Mouse (Mus musculus) right cerebral cortex, postnatal 36 days (tissue): ENCODE measurements around the gene Ficd.

Experiments
- DNase-seq, 2 experiments: peaks; one replicate each; pipeline ENCODE4 v3.0.0; 2022; ENCODE audit warnings: low spot score in 2 of 2, mixed read lengths in 1 of 2

The Ficd gene

GRCm38 (mm10) chr5:113730641-113731121 is 4.9 kb upstream of the Ficd start:
- no peak for DNase-seq

- DNase-seq, result no peak
These were observed 4.4 kb upstream of the Ficd start for GRCm38 (mm10) chr5:113731174-113731573.

- no peak for DNase-seq
These were observed 3.4 kb upstream of the Ficd start for GRCm38 (mm10) chr5:113732182-113732581.

GRCm38 (mm10) chr5:113734376-113734775 is 1.2 kb upstream of the Ficd start:
- no peak for DNase-seq

GRCm38 (mm10) chr5:113735023-113735344 is 619 bp upstream of the Ficd start:
- no peak for DNase-seq

GRCm38 (mm10) chr5:113736113-113736502 is 505 bp downstream of the Ficd start:
- no peak for DNase-seq

- no peak for DNase-seq
These were observed 1.0 kb downstream of the Ficd start for GRCm38 (mm10) chr5:113736522-113737164.

GRCm38 (mm10) chr5:113737607-113738237 is 2.1 kb downstream of the Ficd start:
- no peak for DNase-seq

- no peak for DNase-seq
These were observed 12.0 kb downstream of the Ficd start for GRCm38 (mm10) chr5:113747629-113748028.

GRCm38 (mm10) chr5:113748556-113749331 is 13.1 kb downstream of the Ficd start:
- no peak for DNase-seq

GRCm38 (mm10) chr5:113751521-113752157 is 16.0 kb downstream of the Ficd start:
- no peak for DNase-seq

- DNase-seq, result no peak
These were observed 19.9 kb downstream of the Ficd start for GRCm38 (mm10) chr5:113755347-113756030.

- DNase-seq, result no peak
These were observed 26.0 kb downstream of the Ficd start for GRCm38 (mm10) chr5:113761585-113761984.

- no peak for DNase-seq
These were observed 28.8 kb downstream of the Ficd start for GRCm38 (mm10) chr5:113764426-113764825.

GRCm38 (mm10) chr5:113765641-113766526 is 30.3 kb downstream of the Ficd start:
- DNase-seq, result no peak

- peak in 1 of 2 experiments; percentile 39 for DNase-seq
These were observed 33.2 kb downstream of the Ficd start for GRCm38 (mm10) chr5:113768806-113769205.

- DNase-seq, result peak; percentile 80 to 82
These were observed 35.9 kb downstream of the Ficd start for GRCm38 (mm10) chr5:113771213-113772162.

GRCm38 (mm10) chr5:113772450-113772895 is 36.9 kb downstream of the Ficd start, which contains the start of the genes Sart3 and Iscu:
Gene Sart3 (minus strand): TSS chr5:113772510.
Gene Iscu (plus strand): TSS chr5:113772748.
- peak; percentile 84 to 91 for DNase-seq

GRCm38 (mm10) chr5:113772905-113773519 is 37.4 kb downstream of the Ficd start:
- peak in 1 of 2 experiments; percentile 28 for DNase-seq
